ENCODE assay signal across 20 mouse cellular contexts in genomic region chr12:40485210-40485609, GRCm38 (mm10). TPM values are rescaled to one million over a fixed set of nuclear protein-coding genes. Genes with fewer than 3 reads are reported as not detected.
A peak's percentile ranks its signal among the peaks of the same experiment; 100 is the strongest.
DNase-seq lines count a peak whose midpoint lies in the region; ATAC-seq and TF ChIP-seq lines count a peak whose summit lies in the region.
"Had no signal": no experiment of that assay in that cellular context is flagged by ENCODE, and none has a peak within 500 bp of the region (broad histone marks: within the 10 kb centered on the region; RNA-seq: fewer than 3 reads in every experiment).

No protein-coding gene starts in this region.

- no peak for TF ChIP-seq CTCF in gastrocnemius, adult 2 months (IDR thresholded peaks at IDR 0.05)
- TF ChIP-seq CTCF in lung, embryonic 14.5 days (IDR thresholded peaks at IDR 0.05; ENCODE audit: low read depth), result no peak

- no peak overlapping the region for H3K4me2 ChIP-seq in heart, embryonic 15.5 days
- no peak overlapping the region for H3K4me2 ChIP-seq in kidney, embryonic 15.5 days
- H3K4me2 ChIP-seq in lung, embryonic 14.5 days, result no peak overlapping the region
- H3K4me2 ChIP-seq: forebrain, embryonic 13.5 days had no signal

- peak overlapping the region; percentile 44; the same call in 1 of the 2 replicates for H3K27ac ChIP-seq in gastrocnemius, adult 2 months
- peak overlapping the region; percentile 37 for H3K27ac ChIP-seq in heart, embryonic 15.5 days
- 0 out of 2 replicates have a peak overlapping the region, but pooled peaks have one; percentile 18 for H3K27ac ChIP-seq in kidney, embryonic 15.5 days
- H3K27ac ChIP-seq in lung, embryonic 14.5 days (ENCODE audit: low read depth), result no peak overlapping the region
- H3K27ac ChIP-seq: forebrain, embryonic 13.5 days; hindbrain, embryonic 15.5 days had no signal

- intact Hi-C loops in gastrocnemius, adult 2 months (cut with DNase I), result no loop called here
- intact Hi-C loops in heart, postnatal 14 days (cut with DNase I), result no loop called here

- no peak overlapping the region for H3K4me3 ChIP-seq in gastrocnemius, adult 2 months
- H3K4me3 ChIP-seq in heart, embryonic 15.5 days, result no peak overlapping the region
- H3K4me3 ChIP-seq in kidney, embryonic 15.5 days (replicated peaks), result no peak overlapping the region
- no peak overlapping the region for H3K4me3 ChIP-seq in lung, embryonic 14.5 days (ENCODE audit: low read depth, low read length)
- H3K4me3 ChIP-seq: embryonic facial prominence, embryonic 10.5 days; forebrain, embryonic 13.5 days; hindbrain, embryonic 15.5 days had no signal

- no peaks in the 10 kb centered on the region for H3K9me3 ChIP-seq in heart, embryonic 15.5 days (replicated peaks)
- no peaks in the 10 kb centered on the region for H3K9me3 ChIP-seq in kidney, embryonic 15.5 days (replicated peaks)
- H3K9me3 ChIP-seq in lung, embryonic 14.5 days (ENCODE audit: low read depth, low read length), result no peaks in the 10 kb centered on the region
- H3K9me3 ChIP-seq: embryonic facial prominence, embryonic 10.5 days; forebrain, embryonic 13.5 days; G1E; hindbrain, embryonic 15.5 days had no signal

- H3K9ac ChIP-seq in heart, embryonic 15.5 days, result no peak overlapping the region
- no peak overlapping the region for H3K9ac ChIP-seq in kidney, embryonic 15.5 days
- H3K9ac ChIP-seq in lung, embryonic 14.5 days, result no peak overlapping the region
- H3K9ac ChIP-seq: forebrain, embryonic 13.5 days; forebrain, postnatal 0 days; hindbrain, embryonic 15.5 days had no signal

- no peaks in the 10 kb centered on the region for H3K36me3 ChIP-seq in heart, embryonic 15.5 days
- no peaks in the 10 kb centered on the region for H3K36me3 ChIP-seq in kidney, embryonic 15.5 days
- no peaks in the 10 kb centered on the region for H3K36me3 ChIP-seq in lung, embryonic 14.5 days (ENCODE audit: insufficient read depth)
- H3K36me3 ChIP-seq: embryonic facial prominence, embryonic 10.5 days; G1E; hindbrain, embryonic 15.5 days had no signal

- DNase-seq in gastrocnemius, adult 2 months, result no peak
- DNase-seq in gastrocnemius, adult 8-10 months (ENCODE audit: low spot score in 2 of 2), result no peak
- no peak for DNase-seq in heart, postnatal 14 days
- DNase-seq in kidney, postnatal 14 days, result no peak
- peak; percentile 51 for DNase-seq in lung, embryonic 14.5 days
- no peak for DNase-seq in lung, postnatal 4 days
- DNase-seq: adrenal gland, adult 8-10 months; adrenal gland, postnatal 36 days; B cell, adult 2 months; cerebellum, adult 2 months; cerebellum, postnatal 10 days; forebrain, postnatal 0 days; gastrocnemius, postnatal 36 days had no signal

- no peaks in the 10 kb centered on the region for H3K27me3 ChIP-seq in heart, embryonic 15.5 days
- H3K27me3 ChIP-seq in kidney, embryonic 15.5 days, result no peaks in the 10 kb centered on the region
- H3K27me3 ChIP-seq in lung, embryonic 14.5 days (ENCODE audit: insufficient read depth, low read length), result no peaks in the 10 kb centered on the region
- H3K27me3 ChIP-seq: forebrain, embryonic 13.5 days; hindbrain, embryonic 15.5 days had no signal

- no peak for ATAC-seq in heart, embryonic 15.5 days (replicated peaks; ENCODE audit: insufficient number of reproducible peaks, insufficient read depth, low FRiP score, low read depth)
- ATAC-seq in kidney, embryonic 15.5 days (replicated peaks; ENCODE audit: low FRiP score), result no peak
- no peak for ATAC-seq in lung, embryonic 14.5 days (ENCODE audit: insufficient read depth)
- ATAC-seq: CD4-positive, CD25-positive, alpha-beta regulatory T cell, adult 4 months; forebrain, embryonic 13.5 days had no signal

- peaks cover 10% of the 10 kb centered on the region; the same call in 1 of the 2 replicates for H3K4me1 ChIP-seq in heart, embryonic 15.5 days (replicated peaks)
- H3K4me1 ChIP-seq in kidney, embryonic 15.5 days, result peaks cover 18% of the 10 kb centered on the region; the same call in 1 of the 2 replicates
- 0 out of 2 replicates have a peak, but pooled peaks cover 9% of the 10 kb centered on the region for H3K4me1 ChIP-seq in lung, embryonic 14.5 days (ENCODE audit: insufficient read depth)

- 71% methylated on average over 1 of the region's 1 CpGs for WGBS in heart, embryonic 15.5 days
- 95% methylated on average over 1 of the region's 1 CpGs for WGBS in kidney, embryonic 15.5 days
- WGBS in lung, embryonic 14.5 days, result 73% methylated on average over 1 of the region's 1 CpGs

RNA-seq across cellular contexts. Expression of gene Dock4, which starts 39.5 kb away (rescaled TPM):
- 10 to 100 TPM; 13.9 to 14.8 TPM for total RNA-seq in gastrocnemius, adult 2 months (2021)
- total RNA-seq in gastrocnemius, adult 8-10 months (2022), result 10 to 100 TPM in 2 of 4 experiments, 1 to 10 TPM in 2; 7.9 to 11.6 (median 9.4) TPM
- 7.2 and 8.7 TPM in 2 replicates for polyA plus RNA-seq in heart, embryonic 15.5 days (2015; fragmentation: Nextera tagmentation; extraction: Ambion mirVana)
- total RNA-seq in heart, postnatal 14 days (2021), result 10 to 100 TPM; 16.4 to 17.2 TPM
- 15.3 and 17.0 TPM in 2 replicates for polyA plus RNA-seq in kidney, embryonic 15.5 days (2015; fragmentation: Nextera tagmentation; extraction: Ambion mirVana)
- polyA plus RNA-seq in lung, embryonic 14.5 days (2014; fragmentation: Nextera tagmentation; extraction: Ambion mirVana), result 24.2 and 28.9 TPM in 2 replicates

RNA-seq across cellular contexts. Expression of gene Zfp277, which starts 39.5 kb away (rescaled TPM):
- 1 to 10 TPM; 8.5 to 8.6 TPM for total RNA-seq in gastrocnemius, adult 2 months (2021)
- 1 to 10 TPM; 7.0 to 8.7 (median 8.0) TPM for total RNA-seq in gastrocnemius, adult 8-10 months (2022)
- polyA plus RNA-seq in heart, embryonic 15.5 days (2015; fragmentation: Nextera tagmentation; extraction: Ambion mirVana), result 25.8 and 28.1 TPM in 2 replicates
- 10 to 100 TPM; 11.7 to 12.6 TPM for total RNA-seq in heart, postnatal 14 days (2021)
- polyA plus RNA-seq in kidney, embryonic 15.5 days (2015; fragmentation: Nextera tagmentation; extraction: Ambion mirVana), result 38.6 and 40.7 TPM in 2 replicates
- 45.5 and 46.7 TPM in 2 replicates for polyA plus RNA-seq in lung, embryonic 14.5 days (2014; fragmentation: Nextera tagmentation; extraction: Ambion mirVana)
